Mouse (Mus musculus) liver, postnatal 0 days (tissue): ENCODE measurements at regions not wholly inside any gene's neighbourhood (a gene's known extent, or its start where the extent isn't known, plus 50 kb on each side); places are given as distances from the start of the nearest gene placed in this dataset.

Source experiments
- CTCF ChIP-seq: sonication (generic); IDR thresholded peaks from 2 replicates; pipeline ENCODE4 v1.5.1; 2016; ENCODE audit warnings: antibody characterized with exemption, low read depth
- EP300 ChIP-seq: IDR thresholded peaks from 2 replicates; pipeline ENCODE4 v1.6.1; 2016; ENCODE audit warnings: antibody characterized with exemption, low read depth, mild to moderate bottlenecking

DNA sequence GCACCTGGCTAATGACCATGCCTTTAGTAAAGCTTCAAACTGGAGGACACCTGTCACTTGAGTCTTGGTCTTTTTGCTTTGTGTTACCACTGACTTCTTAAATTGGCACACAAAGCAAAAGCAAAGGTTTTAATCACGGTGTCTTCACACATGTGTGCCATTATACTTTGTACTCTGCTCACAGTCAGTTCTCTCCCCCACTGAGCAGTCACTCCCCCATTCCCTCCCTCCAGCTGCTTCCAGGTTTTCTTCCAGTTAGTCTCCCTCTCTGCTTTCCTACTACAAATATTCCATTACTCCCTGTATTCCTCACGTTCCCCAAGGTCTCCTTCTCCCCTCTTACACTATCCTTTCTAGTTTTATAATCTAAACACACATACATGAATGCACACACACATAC, 530.0 kb upstream of the Tbl1xr1 start:
- TF ChIP-seq CTCF (no peak), EP300 (no peak)
